Mouse (Mus musculus): ENCODE data around the gene Stk25. TPM values are rescaled to one million over a fixed set of nuclear protein-coding genes. Genes with fewer than 3 reads are reported as not detected.

Stk25 gene
- polyA plus RNA-seq, 1 experiment = 338 TPM

GRCm38 (mm10) chr1:93607090-93608083 is 51.1 kb downstream of the Stk25 start:
- DNase-seq (ENCODE audit: low read depth) = no peak
- no peak for TF ChIP-seq CTCF (IDR thresholded peaks at IDR 0.05; ENCODE audit: borderline replicate concordance, extremely low read depth, insufficient read depth, insufficient read length)
- no peak for TF ChIP-seq POLR2A (IDR thresholded peaks at IDR 0.05; ENCODE audit: borderline replicate concordance, extremely low read depth, insufficient read depth, insufficient read length, poor library complexity, severe bottlenecking)

DNA sequence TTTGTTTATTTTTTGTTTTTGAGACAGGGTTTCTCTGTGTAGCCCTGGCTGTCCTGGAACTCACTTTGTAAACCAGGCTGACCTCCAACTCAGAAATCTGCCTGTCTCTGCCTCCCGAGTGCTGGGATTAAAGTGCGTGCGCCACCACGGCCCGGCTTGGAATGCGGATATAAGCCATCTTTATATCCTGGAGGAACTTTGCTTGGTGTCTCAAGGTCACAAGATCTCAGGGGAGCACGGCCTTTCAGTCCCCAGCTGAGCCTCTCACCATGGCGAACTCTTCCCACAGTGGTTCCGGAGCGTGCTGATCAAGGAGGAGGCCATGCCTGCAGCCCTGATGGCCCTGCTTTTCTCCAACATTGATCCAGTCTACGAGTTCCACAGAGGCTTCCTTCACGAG is 54.5 kb downstream of the Stk25 start:
- TF ChIP-seq POLR2A (IDR thresholded peaks at IDR 0.05; ENCODE audit: borderline replicate concordance, extremely low read depth, insufficient read depth, insufficient read length, poor library complexity, severe bottlenecking) (no peak), CTCF (IDR thresholded peaks at IDR 0.05; ENCODE audit: borderline replicate concordance, extremely low read depth, insufficient read depth, insufficient read length) (no peak)

DNA sequence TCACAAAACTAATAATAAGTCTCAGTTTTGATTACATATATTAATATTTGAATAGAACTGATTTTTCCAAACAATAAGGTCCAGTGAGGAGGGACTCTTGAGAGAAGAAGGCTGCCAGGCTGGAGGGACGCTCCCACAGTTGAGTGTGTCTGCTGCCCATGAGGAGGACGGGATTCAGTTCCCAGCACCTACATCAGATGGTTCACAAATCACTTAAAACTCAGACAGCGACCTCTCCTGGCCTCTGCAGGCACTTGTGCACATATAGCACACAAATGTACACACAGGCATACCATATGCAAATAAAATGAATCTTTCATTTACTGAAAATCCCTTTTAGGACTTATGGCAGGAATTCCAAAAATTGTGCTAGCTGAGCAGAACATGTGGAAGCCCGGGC is 55.5 kb downstream of the Stk25 start:
- no peak for DNase-seq (ENCODE audit: low read depth)
- TF ChIP-seq CTCF (IDR thresholded peaks at IDR 0.05; ENCODE audit: borderline replicate concordance, extremely low read depth, insufficient read depth, insufficient read length) = no peak
- TF ChIP-seq POLR2A (IDR thresholded peaks at IDR 0.05; ENCODE audit: borderline replicate concordance, extremely low read depth, insufficient read depth, insufficient read length, poor library complexity, severe bottlenecking) = no peak

More for the DNA sequence above, 54.5 kb downstream of the Stk25 start:
- no peak for DNase-seq (ENCODE audit: low read depth)

DNA sequence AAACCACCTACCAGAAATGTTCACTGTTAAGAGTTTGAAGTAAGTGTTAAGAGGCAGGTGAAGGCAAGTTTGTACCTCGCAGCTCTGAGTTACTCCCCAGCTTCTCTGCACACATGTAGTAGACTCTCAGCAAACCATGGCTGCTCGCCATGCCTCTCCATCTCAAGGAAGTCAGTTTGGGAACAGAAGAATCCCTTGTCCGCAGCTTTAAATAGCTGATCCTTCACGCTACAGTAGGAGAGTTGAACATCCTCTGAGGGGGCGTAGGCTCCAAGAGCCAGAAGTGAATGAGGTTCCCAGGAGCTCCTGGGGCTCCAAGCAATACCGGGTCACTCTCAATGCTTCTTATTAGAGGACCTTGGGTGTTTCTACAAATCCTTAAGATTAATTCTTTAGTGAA is 62.5 kb downstream of the Stk25 start:
- no peak for TF ChIP-seq POLR2A (IDR thresholded peaks at IDR 0.05; ENCODE audit: borderline replicate concordance, extremely low read depth, insufficient read depth, insufficient read length, poor library complexity, severe bottlenecking)
- no peak for TF ChIP-seq CTCF (IDR thresholded peaks at IDR 0.05; ENCODE audit: borderline replicate concordance, extremely low read depth, insufficient read depth, insufficient read length)
- no peak for DNase-seq (ENCODE audit: low read depth)

- TF ChIP-seq CTCF (IDR thresholded peaks at IDR 0.05; ENCODE audit: borderline replicate concordance, extremely low read depth, insufficient read depth, insufficient read length) (no peak), POLR2A (IDR thresholded peaks at IDR 0.05; ENCODE audit: borderline replicate concordance, extremely low read depth, insufficient read depth, insufficient read length, poor library complexity, severe bottlenecking) (no peak)
- no peak for DNase-seq (ENCODE audit: low read depth)
Measured at GRCm38 (mm10) chr1:93593960-93594359, 64.5 kb downstream of the Stk25 start.

DNA sequence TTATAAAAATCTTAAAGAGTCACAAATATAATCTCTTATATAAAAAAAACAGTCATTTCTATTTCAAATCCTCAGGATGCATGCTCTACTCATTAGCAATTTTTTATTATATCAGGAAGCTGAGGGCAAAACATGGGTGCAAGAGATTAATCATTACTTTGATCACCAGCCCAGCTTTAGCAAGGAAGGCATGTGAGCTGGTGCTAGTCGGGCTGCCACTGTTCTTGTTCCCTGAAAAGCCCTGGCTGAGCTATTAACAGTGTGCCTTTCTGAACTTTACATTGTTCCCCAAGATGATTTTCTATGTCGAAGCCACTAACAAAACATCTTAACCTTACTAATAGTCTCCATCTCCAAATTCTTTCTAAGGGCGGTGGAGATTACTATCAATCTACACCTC is 70.1 kb downstream of the Stk25 start:
- TF ChIP-seq CTCF (IDR thresholded peaks at IDR 0.05; ENCODE audit: borderline replicate concordance, extremely low read depth, insufficient read depth, insufficient read length) (no peak), POLR2A (IDR thresholded peaks at IDR 0.05; ENCODE audit: borderline replicate concordance, extremely low read depth, insufficient read depth, insufficient read length, poor library complexity, severe bottlenecking) (no peak)
- no peak for DNase-seq (ENCODE audit: low read depth)

DNA sequence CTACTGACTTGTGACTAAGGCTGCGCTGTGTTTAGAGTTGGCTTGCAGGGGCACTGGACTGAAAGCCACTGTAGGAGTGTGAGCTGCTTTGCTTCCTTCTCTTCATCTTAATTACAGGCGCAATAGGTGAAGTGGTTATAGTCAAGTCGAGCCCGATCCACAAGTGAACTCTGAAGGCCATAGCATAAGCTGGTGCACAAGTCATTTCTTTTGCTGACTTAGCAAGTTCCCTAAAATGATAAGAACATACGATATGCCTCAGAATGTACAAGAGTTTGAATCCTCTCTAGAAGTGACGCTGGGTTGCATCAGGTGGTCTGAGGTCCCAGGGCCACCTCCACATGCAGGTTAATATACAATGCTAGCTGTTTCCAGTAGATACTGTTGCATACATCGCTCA is 76.9 kb downstream of the Stk25 start:
- DNase-seq (ENCODE audit: low read depth) = no peak
- no peak for TF ChIP-seq POLR2A (IDR thresholded peaks at IDR 0.05; ENCODE audit: borderline replicate concordance, extremely low read depth, insufficient read depth, insufficient read length, poor library complexity, severe bottlenecking)
- TF ChIP-seq CTCF (IDR thresholded peaks at IDR 0.05; ENCODE audit: borderline replicate concordance, extremely low read depth, insufficient read depth, insufficient read length) = no peak

GRCm38 (mm10) chr1:93577861-93578260 is 80.6 kb downstream of the Stk25 start:
- TF ChIP-seq POLR2A (IDR thresholded peaks at IDR 0.05; ENCODE audit: borderline replicate concordance, extremely low read depth, insufficient read depth, insufficient read length, poor library complexity, severe bottlenecking) = no peak
- no peak for TF ChIP-seq CTCF (IDR thresholded peaks at IDR 0.05; ENCODE audit: borderline replicate concordance, extremely low read depth, insufficient read depth, insufficient read length)
- DNase-seq (ENCODE audit: low read depth) = no peak

DNA sequence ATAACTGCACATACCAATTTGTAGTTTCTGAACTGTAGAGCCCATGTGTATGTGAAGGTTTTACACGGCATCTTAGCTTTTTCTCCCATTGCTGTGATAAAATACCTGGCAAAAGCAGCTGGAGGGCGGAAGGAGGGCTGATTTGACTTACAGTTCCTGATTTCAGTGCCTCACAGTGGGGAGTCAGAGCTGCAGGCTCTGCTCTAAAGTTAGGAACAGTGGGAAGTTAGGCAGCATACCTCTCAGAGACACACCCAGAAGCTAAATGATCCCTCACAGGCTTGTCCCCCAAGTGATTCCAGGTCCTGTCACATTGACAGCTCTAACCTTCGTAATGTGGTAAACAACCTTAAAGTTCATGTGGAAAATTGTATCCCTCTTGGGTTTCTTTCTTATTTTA is 81.4 kb downstream of the Stk25 start:
- no peak for DNase-seq (ENCODE audit: low read depth)
- TF ChIP-seq CTCF (IDR thresholded peaks at IDR 0.05; ENCODE audit: borderline replicate concordance, extremely low read depth, insufficient read depth, insufficient read length) (no peak), POLR2A (IDR thresholded peaks at IDR 0.05; ENCODE audit: borderline replicate concordance, extremely low read depth, insufficient read depth, insufficient read length, poor library complexity, severe bottlenecking) (no peak)

Other genes with a start within 250 kb of the Stk25 start
- 70.3 and 90.6 TPM in 2 replicates for gene Hdlbp, start 179.8 kb downstream of the Stk25 start, polyA plus RNA-seq (2012; rRNA removed)
- 4.4 and 5.6 TPM in 2 replicates for gene Farp2, start 146.6 kb downstream of the Stk25 start, polyA plus RNA-seq (2012; rRNA removed)
- gene Bok, start 27.0 kb upstream of the Stk25 start, polyA plus RNA-seq (2012; rRNA removed) = 61.5 and 80.8 TPM in 2 replicates
- gene Atg4b, start 92.8 kb upstream of the Stk25 start, polyA plus RNA-seq (2012; rRNA removed) = 70.7 and 78.1 TPM in 2 replicates
- 44.9 and 53.1 TPM in 2 replicates for gene Thap4, start 96.2 kb upstream of the Stk25 start, polyA plus RNA-seq (2012; rRNA removed)
- 145 and 243 TPM in 2 replicates for gene Dtymk, start 143.3 kb upstream of the Stk25 start, polyA plus RNA-seq (2012; rRNA removed)
- gene Ing5, start 145.3 kb upstream of the Stk25 start, polyA plus RNA-seq (2012; rRNA removed) = 9.0 and 10.2 TPM in 2 replicates
- 23.2 and 24.2 TPM in 2 replicates for gene D2hgdh, start 166.2 kb upstream of the Stk25 start, polyA plus RNA-seq (2012; rRNA removed)
- not detected in 2 replicates for gene Gal3st2, start 202.6 kb upstream of the Stk25 start, polyA plus RNA-seq (2012; rRNA removed)

Measured in brain, embryonic 14.5 days (tissue).